Mouse (Mus musculus): ENCODE data around the gene Zhx3. TPM values are rescaled to one million over a fixed set of nuclear protein-coding genes. Genes with fewer than 3 reads are reported as not detected.

Zhx3 gene
- polyA plus RNA-seq, 1 experiment from 2014 or later = 17.9 TPM

Other genes starting within 250 kb of the Zhx3 start
- gene Top1, start 227.1 kb downstream of the Zhx3 start, polyA plus RNA-seq (2014; fragmentation: Nextera tagmentation; extraction: Ambion mirVana) = 58.9 and 67.6 TPM in 2 replicates
- 56.3 and 62.8 TPM in 2 replicates for gene Plcg1, start 141.7 kb downstream of the Zhx3 start, polyA plus RNA-seq (2014; fragmentation: Nextera tagmentation; extraction: Ambion mirVana)
- gene Lpin3, start 7.7 kb upstream of the Zhx3 start, polyA plus RNA-seq (2014; fragmentation: Nextera tagmentation; extraction: Ambion mirVana) = 0.22 and 0.66 TPM in 2 replicates
- gene Emilin3, start 39.3 kb upstream of the Zhx3 start, polyA plus RNA-seq (2014; fragmentation: Nextera tagmentation; extraction: Ambion mirVana) = 0.52 and 0.55 TPM in 2 replicates
- gene Chd6, start 236.1 kb upstream of the Zhx3 start, polyA plus RNA-seq (2014; fragmentation: Nextera tagmentation; extraction: Ambion mirVana) = 31.5 and 31.8 TPM in 2 replicates

Measured in hindbrain, embryonic 14.5 days (tissue).